Mouse (Mus musculus) forebrain, postnatal 0 days (tissue): ENCODE results near the gene Agpat1. TPM values are rescaled to one million over a fixed set of nuclear protein-coding genes. Genes with fewer than 3 reads are reported as not detected.

Experiments
- ATAC-seq: fragments of 200-750 bp; cut with Nextera tagmentation; 2 replicates; pipeline ENCODE4 v1.8.0; 2017; ENCODE audit warnings: mild to moderate bottlenecking, moderate library complexity
- DNase-seq: peaks from one replicate; pipeline ENCODE4 v3.0.0-alpha.2; 2015
- H3K27ac ChIP-seq: fragments of 300-500 bp; sonication (generic); 2 replicates; pipeline ENCODE4 v1.5.1; 2014; ENCODE audit warnings: low read depth, mild to moderate bottlenecking, antibody characterized with exemption, low read length, moderate library complexity, mixed read lengths
- H3K27me3 ChIP-seq: fragments of 300-500 bp; sonication (generic); 2 replicates; pipeline ENCODE4 v1.6.1; 2014; ENCODE audit warnings: mild to moderate bottlenecking, low read length, mixed read lengths; ENCODE audit not compliant: insufficient read depth
- H3K36me3 ChIP-seq: fragments of 300-500 bp; sonication (generic); 2 replicates; pipeline ENCODE4 v1.6.1; 2014; ENCODE audit warnings: mild to moderate bottlenecking, moderate library complexity; ENCODE audit not compliant: insufficient read depth
- H3K4me1 ChIP-seq: fragments of 300-500 bp; sonication (generic); 2 replicates; pipeline ENCODE4 v1.6.1; 2014; ENCODE audit warnings: antibody characterized with exemption; ENCODE audit not compliant: insufficient read depth
- H3K4me2 ChIP-seq: fragments of 300-500 bp; sonication (generic); 2 replicates; pipeline ENCODE4 v1.6.1; 2014; ENCODE audit warnings: low read depth, mild to moderate bottlenecking, moderate library complexity
- H3K4me3 ChIP-seq: fragments of 300-500 bp; sonication (generic); 2 replicates; pipeline ENCODE4 v1.5.1; 2014; ENCODE audit warnings: low read depth, low read length, mixed read lengths
- H3K9ac ChIP-seq: fragments of 300-500 bp; sonication (generic); 2 replicates; pipeline ENCODE4 v1.6.1; 2014; ENCODE audit warnings: mild to moderate bottlenecking
- H3K9me3 ChIP-seq: fragments of 300-500 bp; sonication (generic); 2 replicates; pipeline ENCODE4 v1.6.1; 2016; ENCODE audit warnings: low read length
- CTCF ChIP-seq: sonication (generic); IDR thresholded peaks from 2 replicates; pipeline ENCODE4 v1.5.1; 2016; ENCODE audit warnings: antibody characterized with exemption, control low read depth, low read depth
- WGBS: fragments of 180-500 bp; shearing (Covaris S2); extraction: QIAGEN DNeasy Blood & Tissue Kit; methylation state at CpG from one replicate; pipeline ENCODE4 v1.1.7; 2014; 5-methylcytosine and 5-hydroxymethylcytosine counted together
- polyA plus RNA-seq: library from polyadenylated mRNA; unstranded; fragments of >200 nt; fragmentation: Nextera tagmentation; extraction: Ambion mirVana; gene quantifications from 2 replicates; pipeline ENCODE4 v1.2.1, GENCODE M21; 2015
- total RNA-seq: library from RNA; depleted of rRNA; stranded (reverse); fragments of >200 nt; gene quantifications from 2 replicates; pipeline ENCODE4 v1.2.3, GENCODE M21; 2014

The Agpat1 gene
- total and polyA plus RNA-seq, 2 experiments from 2014 or later, result 104 to 217 TPM

DNA sequence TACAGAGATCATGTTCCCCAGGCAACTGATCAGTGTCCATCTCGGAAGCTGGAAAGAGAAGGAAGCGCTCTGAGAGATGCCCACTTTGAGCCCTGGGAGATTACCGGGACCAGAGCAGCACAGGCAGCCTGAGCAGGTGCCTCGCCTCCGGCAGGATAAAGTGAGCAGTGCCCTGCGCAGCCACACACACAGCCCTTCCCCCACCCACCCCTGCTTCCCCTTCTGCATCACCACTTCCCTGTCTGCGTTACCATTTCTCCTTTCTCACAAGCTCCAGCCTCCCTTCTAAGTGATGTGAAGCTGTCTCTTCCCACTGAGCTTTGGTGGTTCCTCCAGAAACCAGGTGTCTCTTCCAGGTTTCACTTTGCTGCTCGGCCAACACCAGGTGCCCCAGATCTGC lies 42.9 kb upstream of the Agpat1 start:
- Histone ChIP-seq H3K27ac (no peak overlapping the region), H3K9me3 (no peaks in the 10 kb centered on the region), H3K4me3 (no peak overlapping the region), H3K9ac (no peak overlapping the region), H3K4me1 (no peaks in the 10 kb centered on the region), H3K4me2 (no peak overlapping the region), H3K36me3 (no peaks in the 10 kb centered on the region), H3K27me3 (no peaks in the 10 kb centered on the region)
- no peak for DNase-seq
- ATAC-seq, result no peak
- WGBS, result 33% methylated on average over 8 of the region's 8 CpGs
- no peak for TF ChIP-seq CTCF

DNA sequence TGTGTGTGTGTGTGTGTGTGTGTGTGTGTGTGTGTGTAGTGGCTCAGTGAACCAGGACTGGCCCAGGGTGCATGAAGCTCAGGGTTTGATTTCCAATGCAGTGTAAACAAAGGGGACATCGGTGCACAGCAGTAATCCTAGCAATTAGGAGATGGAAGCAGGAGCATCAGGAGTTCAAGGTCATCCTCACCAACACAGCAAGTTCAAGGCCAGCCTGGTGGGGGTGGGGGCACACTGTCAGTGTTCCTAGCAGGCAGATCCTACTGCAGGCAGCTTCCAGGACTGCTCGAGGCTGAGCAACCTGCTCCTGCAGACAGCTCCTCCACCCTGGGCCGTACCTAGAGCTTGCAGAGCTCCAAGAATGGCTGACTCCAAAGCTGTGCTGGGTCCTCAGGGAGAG lies 41.5 kb upstream of the Agpat1 start:
- no peaks in the 10 kb centered on the region for H3K9me3 ChIP-seq
- no peak for TF ChIP-seq CTCF
- H3K9ac ChIP-seq, result no peak overlapping the region
- no peak overlapping the region for H3K4me3 ChIP-seq
- H3K36me3 ChIP-seq, result no peaks in the 10 kb centered on the region
- no peaks in the 10 kb centered on the region for H3K4me1 ChIP-seq
- no peaks in the 10 kb centered on the region for H3K27me3 ChIP-seq
- ATAC-seq, result no peak
- no peak overlapping the region for H3K27ac ChIP-seq
- WGBS, result 55% methylated on average over 3 of the region's 3 CpGs
- DNase-seq, result no peak
- H3K4me2 ChIP-seq, result no peak overlapping the region

DNA sequence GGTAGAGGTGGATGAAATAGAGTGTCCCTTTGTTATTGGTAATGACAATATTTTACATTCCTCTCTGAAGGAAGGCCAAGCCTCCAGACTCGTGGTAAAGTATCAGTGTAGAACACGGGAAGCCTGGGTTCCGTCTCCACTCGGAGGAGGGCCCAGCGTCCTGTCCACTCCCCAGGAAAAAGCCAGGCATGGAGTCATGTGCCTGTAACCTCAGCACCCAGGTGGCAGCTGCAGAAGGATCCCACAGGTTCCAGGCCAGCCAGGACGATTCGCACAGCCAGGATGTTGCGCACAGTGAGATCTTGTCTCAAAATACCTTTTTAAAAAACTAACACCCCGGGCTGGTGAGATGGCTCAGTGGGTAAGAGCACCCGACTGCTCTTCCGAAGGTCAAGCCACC lies 40.7 kb upstream of the Agpat1 start:
- Histone ChIP-seq H3K4me3 (no peak overlapping the region), H3K4me2 (no peak overlapping the region), H3K9ac (no peak overlapping the region), H3K27ac (no peak overlapping the region), H3K36me3 (no peaks in the 10 kb centered on the region), H3K9me3 (no peaks in the 10 kb centered on the region), H3K4me1 (no peaks in the 10 kb centered on the region), H3K27me3 (no peaks in the 10 kb centered on the region)
- 82% methylated on average over 11 of the region's 11 CpGs for WGBS
- TF ChIP-seq CTCF, result no peak
- DNase-seq (no peak), ATAC-seq (no peak)

DNA sequence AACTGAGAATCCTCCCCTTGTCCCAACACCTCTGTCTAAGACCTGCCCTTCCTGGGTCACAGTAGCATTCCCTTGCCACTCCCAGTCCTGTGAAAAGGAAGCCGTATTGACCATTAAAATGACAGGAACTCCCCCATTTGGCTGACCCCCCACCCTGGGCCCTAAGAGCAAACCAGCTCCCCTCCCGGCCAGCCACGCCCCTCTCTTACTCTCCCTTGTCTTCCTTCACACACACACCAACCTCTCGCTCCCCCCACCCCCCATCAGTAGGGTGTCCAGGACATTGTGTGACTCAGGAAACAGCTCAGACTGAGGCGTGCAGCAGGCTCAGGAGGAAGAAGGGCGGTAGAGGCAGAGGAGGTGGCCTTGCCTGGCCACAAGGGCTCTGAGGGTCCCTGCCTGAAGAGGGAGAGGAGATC lies 40.0 kb upstream of the Agpat1 start, which contains the start of gene Notch4:
TSS of gene Notch4 (plus strand) at position 266 of the 419 bp plus-strand sequence.
- Histone ChIP-seq H3K27me3 (no peaks in the 10 kb centered on the region), H3K4me3 (no peak within 1 kb of the TSS), H3K4me1 (no peaks in the 10 kb centered on the region), H3K27ac (peak within 1 kb of the TSS; percentile 54; the same call in 1 of the 2 replicates), H3K4me2 (no peak within 1 kb of the TSS), H3K9me3 (no peaks in the 10 kb centered on the region), H3K9ac (no peak within 1 kb of the TSS), H3K36me3 (no peaks in the 10 kb centered on the region)
- ATAC-seq (no peak), DNase-seq (no peak)
- TF ChIP-seq CTCF, result no peak
- 18% methylated on average over 6 of the region's 6 CpGs for WGBS

DNA sequence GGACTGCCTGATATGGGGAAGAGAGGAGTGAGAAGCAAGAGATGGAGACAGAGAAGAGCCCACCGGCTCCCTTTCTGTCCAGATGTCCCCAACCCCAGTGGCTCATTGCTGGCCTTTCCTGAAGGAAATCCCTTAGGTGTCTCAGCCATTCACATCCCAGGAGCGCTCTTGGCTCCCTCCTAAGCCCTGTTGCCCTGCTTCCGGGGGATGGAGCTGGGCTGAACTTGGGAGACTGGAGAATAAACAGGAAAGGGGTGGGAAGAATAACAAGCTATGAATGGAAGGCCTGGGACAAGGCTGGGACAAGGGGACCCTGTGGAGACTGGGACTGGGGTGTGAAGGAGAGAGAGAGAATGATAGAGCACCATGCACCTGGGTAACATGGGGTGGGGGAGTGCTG lies 39.3 kb upstream of the Agpat1 start:
- no peaks in the 10 kb centered on the region for H3K36me3 ChIP-seq
- H3K9me3 ChIP-seq, result no peaks in the 10 kb centered on the region
- no peak overlapping the region for H3K4me3 ChIP-seq
- no peak for DNase-seq
- TF ChIP-seq CTCF, result no peak
- no peak for ATAC-seq
- H3K27me3 ChIP-seq, result no peaks in the 10 kb centered on the region
- no peak overlapping the region for H3K4me2 ChIP-seq
- no peaks in the 10 kb centered on the region for H3K4me1 ChIP-seq
- 66% methylated on average over 3 of the region's 3 CpGs for WGBS
- H3K9ac ChIP-seq, result no peak overlapping the region
- H3K27ac ChIP-seq, result 0 out of 2 replicates have a peak overlapping the region, but pooled peaks have one; percentile 54

DNA sequence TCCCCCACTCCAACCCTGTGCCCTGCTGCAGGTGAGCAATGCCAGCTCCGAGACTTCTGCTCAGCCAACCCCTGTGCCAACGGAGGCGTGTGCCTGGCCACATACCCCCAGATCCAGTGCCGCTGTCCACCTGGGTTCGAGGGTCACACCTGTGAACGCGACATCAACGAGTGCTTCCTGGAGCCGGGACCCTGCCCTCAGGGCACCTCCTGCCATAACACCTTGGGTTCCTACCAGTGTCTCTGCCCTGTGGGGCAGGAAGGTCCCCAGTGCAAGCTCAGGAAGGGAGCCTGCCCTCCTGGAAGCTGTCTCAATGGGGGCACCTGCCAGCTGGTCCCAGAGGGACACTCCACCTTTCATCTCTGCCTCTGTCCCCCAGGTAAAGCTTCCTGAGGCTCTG lies 36.8 kb upstream of the Agpat1 start:
- Histone ChIP-seq H3K27me3 (no peaks in the 10 kb centered on the region), H3K36me3 (no peaks in the 10 kb centered on the region), H3K9me3 (no peaks in the 10 kb centered on the region), H3K4me3 (no peak overlapping the region), H3K9ac (no peak overlapping the region), H3K4me2 (no peak overlapping the region), H3K27ac (no peak overlapping the region), H3K4me1 (no peaks in the 10 kb centered on the region)
- ATAC-seq (no peak), DNase-seq (no peak)
- 68% methylated on average over 9 of the region's 9 CpGs for WGBS
- no peak for TF ChIP-seq CTCF

DNA sequence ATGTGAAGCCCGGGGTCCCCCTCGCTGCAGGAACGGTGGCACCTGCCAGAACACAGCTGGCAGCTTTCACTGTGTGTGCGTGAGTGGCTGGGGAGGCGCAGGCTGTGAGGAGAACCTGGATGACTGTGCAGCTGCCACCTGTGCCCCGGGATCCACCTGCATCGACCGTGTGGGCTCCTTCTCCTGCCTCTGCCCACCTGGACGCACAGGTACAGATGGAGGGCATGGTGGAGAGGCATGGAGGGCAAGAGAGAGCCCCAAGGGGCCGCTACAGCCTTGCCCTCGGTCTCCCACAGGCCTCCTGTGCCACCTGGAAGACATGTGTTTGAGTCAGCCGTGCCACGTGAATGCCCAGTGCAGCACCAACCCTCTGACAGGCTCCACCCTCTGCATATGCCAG lies 35.6 kb upstream of the Agpat1 start:
- TF ChIP-seq CTCF, result no peak
- no peaks in the 10 kb centered on the region for H3K9me3 ChIP-seq
- H3K27ac ChIP-seq, result no peak overlapping the region
- H3K4me2 ChIP-seq, result no peak overlapping the region
- H3K9ac ChIP-seq, result no peak overlapping the region
- DNase-seq, result no peak
- 81% methylated on average over 13 of the region's 13 CpGs for WGBS
- ATAC-seq, result no peak
- H3K4me3 ChIP-seq, result no peak overlapping the region
- H3K4me1 ChIP-seq, result no peaks in the 10 kb centered on the region
- H3K36me3 ChIP-seq, result no peaks in the 10 kb centered on the region
- H3K27me3 ChIP-seq, result no peaks in the 10 kb centered on the region

DNA sequence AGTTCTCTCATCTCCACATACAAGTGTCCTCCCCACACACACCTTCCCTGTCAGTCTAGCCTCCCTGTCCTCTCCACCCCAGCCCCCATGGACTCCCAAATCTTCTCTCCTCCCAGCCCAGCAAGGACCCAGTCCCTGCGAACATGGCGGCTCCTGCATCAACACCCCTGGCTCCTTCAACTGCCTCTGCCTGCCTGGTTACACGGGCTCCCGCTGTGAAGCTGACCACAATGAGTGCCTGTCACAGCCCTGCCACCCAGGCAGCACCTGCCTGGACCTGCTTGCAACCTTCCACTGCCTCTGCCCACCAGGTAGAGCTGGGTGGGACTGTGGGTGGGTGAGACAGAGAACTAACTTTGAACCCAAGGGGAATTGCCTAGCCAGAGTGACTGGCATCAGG lies 34.1 kb upstream of the Agpat1 start:
- WGBS, result 70% methylated on average over 4 of the region's 4 CpGs
- no peaks in the 10 kb centered on the region for H3K27me3 ChIP-seq
- no peak for ATAC-seq

More for the DNA sequence above, 34.1 kb upstream of the Agpat1 start:
- Histone ChIP-seq H3K4me2 (no peak overlapping the region), H3K4me3 (no peak overlapping the region), H3K36me3 (no peaks in the 10 kb centered on the region), H3K4me1 (no peaks in the 10 kb centered on the region), H3K9ac (no peak overlapping the region), H3K9me3 (no peaks in the 10 kb centered on the region), H3K27ac (no peak overlapping the region)
- DNase-seq, result no peak
- no peak for TF ChIP-seq CTCF
